In genomic region chr9:64605077-64605714, GRCm38 (mm10) we compare ENCODE assay signal across 14 mouse cellular contexts.
DNase-seq lines count a peak whose midpoint lies in the region; ATAC-seq lines count a peak whose summit lies in the region.
"Had no signal": no experiment of that assay in that cellular context is flagged by ENCODE, and none has a peak within 500 bp of the region (broad histone marks: within the 10 kb centered on the region; RNA-seq: fewer than 3 reads in every experiment).

No protein-coding gene starts in this region.

- no peaks in the 10 kb centered on the region for H3K9me3 ChIP-seq in embryonic facial prominence, embryonic 14.5 days (ENCODE audit: control insufficient read depth, low read length)
- H3K9me3 ChIP-seq in embryonic facial prominence, embryonic 10.5 days, result no peaks in the 10 kb centered on the region
- no peaks in the 10 kb centered on the region for H3K9me3 ChIP-seq in forebrain, embryonic 11.5 days (ENCODE audit: control insufficient read depth, low read length)
- H3K9me3 ChIP-seq in hindbrain, embryonic 13.5 days, result no peaks in the 10 kb centered on the region
- no peaks in the 10 kb centered on the region for H3K9me3 ChIP-seq in midbrain, embryonic 14.5 days (ENCODE audit: control insufficient read depth, low read length)
- H3K9me3 ChIP-seq: heart, embryonic 15.5 days had no signal

- H3K27me3 ChIP-seq in embryonic facial prominence, embryonic 14.5 days (replicated peaks; ENCODE audit: control insufficient read depth, insufficient read depth, low read length), result no peaks in the 10 kb centered on the region
- peaks cover 31% of the 10 kb centered on the region for H3K27me3 ChIP-seq in embryonic facial prominence, embryonic 10.5 days (replicated peaks; ENCODE audit: low read depth, poor library complexity, severe bottlenecking)
- peaks cover 44% of the 10 kb centered on the region for H3K27me3 ChIP-seq in forebrain, embryonic 11.5 days (ENCODE audit: control insufficient read depth, insufficient read depth, low read length)
- H3K27me3 ChIP-seq in hindbrain, embryonic 13.5 days, result peaks cover 16% of the 10 kb centered on the region; the same call in 1 of the 2 replicates
- peaks cover 20% of the 10 kb centered on the region; the same call in 1 of the 2 replicates for H3K27me3 ChIP-seq in midbrain, embryonic 14.5 days (ENCODE audit: control insufficient read depth, insufficient read depth, low read length)

- no peak overlapping the region for H3K9ac ChIP-seq in embryonic facial prominence, embryonic 14.5 days (ENCODE audit: low read depth, low read length)
- H3K9ac ChIP-seq in forebrain, embryonic 11.5 days (ENCODE audit: low read length), result no peak overlapping the region
- no peak overlapping the region for H3K9ac ChIP-seq in hindbrain, embryonic 13.5 days
- H3K9ac ChIP-seq in midbrain, embryonic 14.5 days (replicated peaks; ENCODE audit: low read length), result no peak overlapping the region; the same call in 1 of the 2 replicates
- H3K9ac ChIP-seq: heart, embryonic 15.5 days; liver, embryonic 14.5 days had no signal

- peak; percentile 12 for DNase-seq in embryonic facial prominence, embryonic 14.5 days (ENCODE audit: low spot score)
- no peak for DNase-seq in embryonic facial prominence, embryonic 10.5 days (ENCODE audit: low spot score)
- peak; percentile 59 for DNase-seq in forebrain, embryonic 11.5 days (ENCODE audit: low spot score)
- no peak for DNase-seq in midbrain, embryonic 14.5 days
- DNase-seq in frontal cortex, postnatal 36 days (ENCODE audit: low spot score in 2 of 2), result no peak
- DNase-seq in right cerebral cortex, postnatal 25 days, result no peak
- DNase-seq: gastrocnemius, postnatal 36 days; kidney, adult 18-20 months; thymus, postnatal 25 days had no signal

- no peak overlapping the region for H3K4me3 ChIP-seq in embryonic facial prominence, embryonic 14.5 days (ENCODE audit: low read depth, low read length)
- H3K4me3 ChIP-seq in embryonic facial prominence, embryonic 10.5 days, result no peak overlapping the region
- no peak overlapping the region for H3K4me3 ChIP-seq in forebrain, embryonic 11.5 days (ENCODE audit: low read depth, low read length)
- no peak overlapping the region for H3K4me3 ChIP-seq in hindbrain, embryonic 13.5 days
- no peak overlapping the region for H3K4me3 ChIP-seq in midbrain, embryonic 14.5 days (replicated peaks; ENCODE audit: low read depth, low read length)
- H3K4me3 ChIP-seq: heart, embryonic 15.5 days; left cerebral cortex, adult 2 months had no signal

- no peak overlapping the region for H3K4me2 ChIP-seq in embryonic facial prominence, embryonic 14.5 days (ENCODE audit: low read depth, low read length)
- H3K4me2 ChIP-seq in forebrain, embryonic 11.5 days (ENCODE audit: low read depth, low read length, severe bottlenecking), result no peak overlapping the region
- H3K4me2 ChIP-seq in hindbrain, embryonic 13.5 days, result no peak overlapping the region
- 0 out of 2 replicates have a peak overlapping the region, but pooled peaks have one; percentile 6 for H3K4me2 ChIP-seq in midbrain, embryonic 14.5 days (ENCODE audit: low read length)
- H3K4me2 ChIP-seq: heart, embryonic 15.5 days had no signal

- WGBS in embryonic facial prominence, embryonic 14.5 days, result 64% methylated on average over 14 of the region's 14 CpGs
- 75% methylated on average over 14 of the region's 14 CpGs for WGBS in embryonic facial prominence, embryonic 10.5 days
- WGBS in forebrain, embryonic 11.5 days, result 58% methylated on average over 14 of the region's 14 CpGs
- 59% methylated on average over 14 of the region's 14 CpGs for WGBS in hindbrain, embryonic 13.5 days
- WGBS in midbrain, embryonic 14.5 days, result 32% methylated on average over 14 of the region's 14 CpGs

- ATAC-seq in embryonic facial prominence, embryonic 14.5 days (ENCODE audit: low read depth), result 0 out of 2 replicates have a peak, but pooled peaks have one; percentile 20
- peak; percentile 65 for ATAC-seq in forebrain, embryonic 11.5 days (replicated peaks; ENCODE audit: low FRiP score)
- peak; percentile 55 for ATAC-seq in hindbrain, embryonic 13.5 days (ENCODE audit: low FRiP score)
- peak; percentile 41 for ATAC-seq in midbrain, embryonic 14.5 days (ENCODE audit: low FRiP score, low TSS enrichment)
- no peak for ATAC-seq in inflammation-experienced regulatory T-cells, adult 6 months

- H3K36me3 ChIP-seq in embryonic facial prominence, embryonic 14.5 days (ENCODE audit: control insufficient read depth, insufficient read depth, low read length), result no peaks in the 10 kb centered on the region
- no peaks in the 10 kb centered on the region for H3K36me3 ChIP-seq in embryonic facial prominence, embryonic 10.5 days (replicated peaks)
- no peaks in the 10 kb centered on the region for H3K36me3 ChIP-seq in forebrain, embryonic 11.5 days (ENCODE audit: control insufficient read depth, insufficient read depth, low read length)
- no peaks in the 10 kb centered on the region for H3K36me3 ChIP-seq in hindbrain, embryonic 13.5 days
- no peaks in the 10 kb centered on the region for H3K36me3 ChIP-seq in midbrain, embryonic 14.5 days (ENCODE audit: control insufficient read depth, insufficient read depth, low read length)
- H3K36me3 ChIP-seq: heart, embryonic 15.5 days had no signal

- no peak overlapping the region for H3K27ac ChIP-seq in embryonic facial prominence, embryonic 14.5 days (replicated peaks; ENCODE audit: low read depth, low read length)
- no peak overlapping the region for H3K27ac ChIP-seq in embryonic facial prominence, embryonic 10.5 days (replicated peaks)
- H3K27ac ChIP-seq in forebrain, embryonic 11.5 days (ENCODE audit: low read depth, low read length), result no peak overlapping the region
- H3K27ac ChIP-seq in hindbrain, embryonic 13.5 days, result peak overlapping the region; percentile 74
- peak overlapping the region; percentile 73 for H3K27ac ChIP-seq in midbrain, embryonic 14.5 days (replicated peaks; ENCODE audit: low read depth, low read length)
- H3K27ac ChIP-seq: heart, embryonic 15.5 days; left cerebral cortex, adult 2 months; liver, embryonic 14.5 days had no signal

- H3K4me1 ChIP-seq in embryonic facial prominence, embryonic 14.5 days (ENCODE audit: control insufficient read depth, insufficient read depth, low read length), result peaks cover 20% of the 10 kb centered on the region
- H3K4me1 ChIP-seq in embryonic facial prominence, embryonic 10.5 days, result peaks cover 34% of the 10 kb centered on the region
- peaks cover 14% of the 10 kb centered on the region for H3K4me1 ChIP-seq in forebrain, embryonic 11.5 days (replicated peaks; ENCODE audit: control insufficient read depth, insufficient read depth, low read length)
- H3K4me1 ChIP-seq in hindbrain, embryonic 13.5 days (replicated peaks), result peaks cover 63% of the 10 kb centered on the region
- H3K4me1 ChIP-seq in midbrain, embryonic 14.5 days (ENCODE audit: control insufficient read depth, insufficient read depth, low read length), result peaks cover 55% of the 10 kb centered on the region

Comparison
In these comparisons a context has a peak if more than half of its experiments do, and no peak if none do; other contexts are left out.
1. DNase-seq: peak in embryonic facial prominence, embryonic 14.5 days (single experiment) and forebrain, embryonic 11.5 days (single experiment); none in embryonic facial prominence, embryonic 10.5 days (single experiment), midbrain, embryonic 14.5 days (single experiment), frontal cortex, postnatal 36 days (0 of 2) and right cerebral cortex, postnatal 25 days (single experiment).
2. H3K27ac ChIP-seq: peak in hindbrain, embryonic 13.5 days (single experiment) and midbrain, embryonic 14.5 days (single experiment); none in embryonic facial prominence, embryonic 14.5 days (single experiment), embryonic facial prominence, embryonic 10.5 days (single experiment) and forebrain, embryonic 11.5 days (single experiment).